Mouse (Mus musculus) ES-E14 (cell line): Measurements from ENCODE around the gene Dalrd3. TPM values are rescaled to one million over a fixed set of nuclear protein-coding genes. Genes with fewer than 3 reads are reported as not detected.

Experiments
- DNase-seq: peaks from one replicate; pipeline ENCODE4 v3.0.0-alpha.2; 2013; ENCODE audit warnings: low read depth, low spot score
- H3K27ac ChIP-seq: 2 replicates; pipeline ENCODE4 v1.5.1; 2012; ENCODE audit warnings: low read depth, mild to moderate bottlenecking, low read length, moderate library complexity, mixed read lengths; ENCODE audit not compliant: poor library complexity, insufficient read depth, severe bottlenecking
- H3K36me3 ChIP-seq: 2 replicates; pipeline ENCODE4 v1.6.1; 2012; ENCODE audit warnings: mild to moderate bottlenecking, low read length, moderate library complexity, mixed read lengths; ENCODE audit not compliant: control insufficient read depth, poor library complexity, insufficient read depth, severe bottlenecking
- H3K4me1 ChIP-seq, 2 experiments: fragments of 150-350 bp in 1 of 2; sonication (generic) in 1 of 2; 2 replicates each; pipeline ENCODE4 v1.6.1; 2012; ENCODE audit warnings: low read length in 2 of 2, mild to moderate bottlenecking in 1 of 2, mixed read lengths in 1 of 2; ENCODE audit not compliant: control insufficient read depth in 2 of 2, insufficient read depth in 2 of 2, poor library complexity in 1 of 2
- H3K4me3 ChIP-seq, 2 experiments: fragments of 150-350 bp in 1 of 2; sonication (generic) in 1 of 2; 2 replicates each; pipeline ENCODE4 v1.5.1; 2012; ENCODE audit warnings: low read length in 2 of 2, low read depth in 1 of 2, mild to moderate bottlenecking in 1 of 2, mixed read lengths in 1 of 2; ENCODE audit not compliant: insufficient read depth in 1 of 2, poor library complexity in 1 of 2, severe bottlenecking in 1 of 2
- H3K9ac ChIP-seq: 2 replicates; pipeline ENCODE4 v1.6.1; 2012; ENCODE audit warnings: low read depth, mild to moderate bottlenecking, low read length, mixed read lengths; ENCODE audit not compliant: poor library complexity, insufficient read depth, severe bottlenecking
- H3K9me3 ChIP-seq: fragments of 150-350 bp; sonication (generic); 2 replicates; pipeline ENCODE4 v1.6.1; 2012; ENCODE audit warnings: low read depth, mild to moderate bottlenecking, low read length; ENCODE audit not compliant: control insufficient read depth, insufficient read depth
- CHD2 ChIP-seq: IDR thresholded peaks from 2 replicates; pipeline ENCODE4 v1.6.1; 2014; ENCODE audit warnings: mild to moderate bottlenecking, low read depth, low read length, inconsistent platforms
- HCFC1 ChIP-seq: IDR thresholded peaks from 2 replicates; pipeline ENCODE4 v1.6.1; 2012; ENCODE audit warnings: low read length, inconsistent platforms, borderline replicate concordance; ENCODE audit not compliant: insufficient read depth
- MAFK ChIP-seq: IDR thresholded peaks from 2 replicates; pipeline ENCODE4 v1.6.1; 2014; ENCODE audit warnings: mild to moderate bottlenecking, low read depth, low read length, inconsistent platforms; ENCODE audit not compliant: insufficient read depth
- ZC3H11A ChIP-seq: IDR thresholded peaks from 2 replicates; pipeline ENCODE4 v1.6.1; 2012; ENCODE audit warnings: low read depth, mild to moderate bottlenecking, inconsistent platforms, low read length, borderline replicate concordance
- ZNF384 ChIP-seq: IDR thresholded peaks from 2 replicates; pipeline ENCODE4 v1.6.1; 2012; ENCODE audit warnings: low read depth, low read length, inconsistent platforms
- in situ Hi-C, 2 experiments: fragments of 600-800 bp; cut with MboI; formaldehyde crosslinking; loops; one replicate each; pipeline ENCODE4 v1.15.1; 2025; ENCODE audit warnings: low sequenced_read_pairs in 2 of 2, inconsistent platforms in 1 of 2; ENCODE audit not compliant: unreplicated experiment in 2 of 2
- total RNA-seq: library from RNA; depleted of rRNA; stranded (reverse); fragments of 300-350 nt; gene quantifications from 2 replicates; pipeline ENCODE4 v1.2.3, GENCODE M21; 2012

The Dalrd3 gene
- total RNA-seq, 1 experiment: 112 TPM

- peaks cover 3 to 5% of the 10 kb centered on the region in 2 experiments; a peak in 3 of 4 replicates for H3K4me1 ChIP-seq
- TF ChIP-seq ZNF384 (no peak), MAFK (no peak), HCFC1 (no peak), ZC3H11A (no peak), CHD2 (no peak)
- in situ Hi-C loops: no loop called here
- peak within 1 kb of the TSS; percentile 82 to 85 for H3K4me3 ChIP-seq
- peak within 1 kb of the TSS; percentile 70 for H3K27ac ChIP-seq
- DNase-seq: peak; percentile 98
- H3K9me3 ChIP-seq: no peaks in the 10 kb centered on the region
- H3K9ac ChIP-seq: peak within 1 kb of the TSS; percentile 93
- H3K36me3 ChIP-seq: peaks cover 55% of the 10 kb centered on the region
Measured at GRCm38 (mm10) chr9:108560227-108560841, 9.4 kb upstream of the Dalrd3 start, which contains the start of gene Impdh2. Gene Impdh2, plus strand, starts transcription at chr9:108560286.

GRCm38 (mm10) chr9:108563671-108564070, 6.0 kb upstream of the Dalrd3 start:
- H3K9ac ChIP-seq: no peak overlapping the region
- H3K27ac ChIP-seq: no peak overlapping the region
- no peaks in the 10 kb centered on the region for H3K9me3 ChIP-seq
- peaks cover 46% of the 10 kb centered on the region for H3K36me3 ChIP-seq
- peaks cover 3 to 8% of the 10 kb centered on the region in 2 experiments; a peak in 3 of 4 replicates for H3K4me1 ChIP-seq
- H3K4me3 ChIP-seq: no peak overlapping the region
- in situ Hi-C loops: no loop called here
- no peak for TF ChIP-seq ZNF384
- TF ChIP-seq HCFC1: no peak
- TF ChIP-seq ZC3H11A: no peak
- TF ChIP-seq CHD2: no peak
- no peak for TF ChIP-seq MAFK
- DNase-seq: no peak

- in situ Hi-C loops: no loop called here
- DNase-seq: no peak
- no peak overlapping the region for H3K9ac ChIP-seq
- H3K4me3 ChIP-seq: no peak overlapping the region
- no peak overlapping the region for H3K27ac ChIP-seq
- peaks cover 7 to 8% of the 10 kb centered on the region in 2 experiments; a peak in 3 of 4 replicates for H3K4me1 ChIP-seq
- no peak for TF ChIP-seq ZNF384
- TF ChIP-seq ZC3H11A: no peak
- no peak for TF ChIP-seq HCFC1
- TF ChIP-seq MAFK: no peak
- TF ChIP-seq CHD2: no peak
- H3K9me3 ChIP-seq: no peaks in the 10 kb centered on the region
- peaks cover 46% of the 10 kb centered on the region for H3K36me3 ChIP-seq
Measured at GRCm38 (mm10) chr9:108564131-108564530, 5.6 kb upstream of the Dalrd3 start.

- TF ChIP-seq ZC3H11A (no peak), ZNF384 (no peak), CHD2 (no peak), HCFC1 (no peak), MAFK (no peak)
- in situ Hi-C loops: no loop called here
- H3K9me3 ChIP-seq: no peaks in the 10 kb centered on the region
- H3K36me3 ChIP-seq: peaks cover 47% of the 10 kb centered on the region
- peak overlapping the region; percentile 73 to 82 for H3K4me3 ChIP-seq
- peaks cover 6 to 11% of the 10 kb centered on the region in 2 experiments; a peak in 2 of 4 replicates for H3K4me1 ChIP-seq
- H3K9ac ChIP-seq: peak overlapping the region; percentile 83
- no peak for DNase-seq
- H3K27ac ChIP-seq: peak overlapping the region; percentile 67
Measured at GRCm38 (mm10) chr9:108565881-108566814, 3.5 kb upstream of the Dalrd3 start.
